Mouse (Mus musculus) limb, embryonic 15.5 days (tissue): Measurements from ENCODE around the gene Chn1. TPM values are rescaled to one million over a fixed set of nuclear protein-coding genes. Genes with fewer than 3 reads are reported as not detected.

ENCODE experiments used
- ATAC-seq: fragments of 200-750 bp; cut with Nextera tagmentation; 2 replicates; pipeline ENCODE4 v1.8.0; 2017; ENCODE audit warnings: low read depth, moderate TSS enrichment; ENCODE audit not compliant: insufficient number of reproducible peaks, low FRiP score, low TSS enrichment
- H3K27ac ChIP-seq: fragments of 300-500 bp; sonication (generic); 2 replicates; pipeline ENCODE4 v1.5.1; 2015; ENCODE audit warnings: moderate library complexity, mild to moderate bottlenecking, inconsistent platforms
- H3K27me3 ChIP-seq: fragments of 300-500 bp; sonication (generic); 2 replicates; pipeline ENCODE4 v1.6.1; 2015; ENCODE audit warnings: inconsistent platforms
- H3K36me3 ChIP-seq: fragments of 300-500 bp; sonication (generic); 2 replicates; pipeline ENCODE4 v1.6.1; 2015; ENCODE audit warnings: inconsistent platforms
- H3K4me1 ChIP-seq: fragments of 300-500 bp; sonication (generic); 2 replicates; pipeline ENCODE4 v1.6.1; 2015; ENCODE audit warnings: inconsistent platforms
- H3K4me2 ChIP-seq: fragments of 300-500 bp; sonication (generic); 2 replicates; pipeline ENCODE4 v1.6.1; 2015; ENCODE audit warnings: mild to moderate bottlenecking, inconsistent platforms
- H3K4me3 ChIP-seq: fragments of 300-500 bp; sonication (generic); 2 replicates; pipeline ENCODE4 v1.5.1; 2015; ENCODE audit warnings: mild to moderate bottlenecking, inconsistent platforms
- H3K9ac ChIP-seq: fragments of 300-500 bp; sonication (generic); 2 replicates; pipeline ENCODE4 v1.6.1; 2015; ENCODE audit warnings: inconsistent platforms
- H3K9me3 ChIP-seq: fragments of 300-500 bp; sonication (generic); 2 replicates; pipeline ENCODE4 v1.6.1; 2016; ENCODE audit warnings: inconsistent platforms
- WGBS: fragments of 180-500 bp; shearing (Covaris S2); methylation state at CpG from one replicate; pipeline ENCODE4 v1.1.7; 2015; 5-methylcytosine and 5-hydroxymethylcytosine counted together
- polyA plus RNA-seq: library from polyadenylated mRNA; unstranded; fragments of >200 nt; fragmentation: Nextera tagmentation; extraction: Ambion mirVana; gene quantifications from 2 replicates; pipeline ENCODE4 v1.2.1, GENCODE M21; 2015

The Chn1 gene
- polyA plus RNA-seq, 1 experiment from 2014 or later = 20.2 TPM

DNA sequence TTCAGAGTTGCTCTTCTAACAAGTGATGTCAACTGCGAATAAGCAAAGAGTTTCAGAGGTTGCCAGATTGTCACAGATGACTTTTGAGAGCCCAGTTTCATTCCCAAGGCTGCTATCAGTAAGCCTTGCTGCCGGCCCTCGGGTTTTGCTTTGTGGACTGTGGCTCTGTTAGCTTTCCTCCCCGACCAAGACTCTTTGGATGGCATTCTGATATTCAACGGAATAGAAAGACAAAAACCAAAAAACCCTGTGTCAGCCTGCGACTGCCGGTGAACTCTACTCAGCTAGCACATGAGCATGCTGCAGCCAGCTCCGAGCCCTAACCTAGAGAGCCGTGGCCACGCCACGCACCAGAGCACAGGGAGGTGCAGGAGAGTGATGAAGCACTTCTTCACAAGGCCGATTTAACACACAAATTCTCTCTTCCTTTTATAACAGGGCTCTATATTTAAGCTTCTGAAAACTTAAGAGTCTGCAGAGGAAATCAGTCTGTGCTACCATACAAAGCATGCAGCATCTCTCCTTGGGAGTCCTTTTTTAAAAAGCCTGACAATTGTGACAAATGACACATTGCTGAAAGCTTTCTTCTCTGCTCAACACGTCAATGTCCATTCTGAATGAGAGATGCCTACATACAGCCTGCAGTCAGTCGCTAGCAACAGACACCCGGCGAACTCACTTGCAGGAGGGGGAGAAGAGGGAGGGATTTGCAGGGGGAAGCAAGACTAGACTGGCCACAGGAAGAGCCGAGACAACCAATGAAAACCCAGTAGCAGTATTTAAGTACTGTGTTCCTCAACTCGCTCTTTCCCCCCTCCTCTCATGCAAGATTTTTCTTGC is 115.2 kb downstream of the Chn1 start:
- H3K4me1 ChIP-seq = peaks cover 5% of the 10 kb centered on the region
- H3K9ac ChIP-seq = no peak overlapping the region
- H3K36me3 ChIP-seq = no peaks in the 10 kb centered on the region
- peak overlapping the region; percentile 12 for H3K4me3 ChIP-seq
- H3K27me3 ChIP-seq = no peaks in the 10 kb centered on the region
- H3K9me3 ChIP-seq = no peaks in the 10 kb centered on the region
- H3K27ac ChIP-seq = no peak overlapping the region
- peak overlapping the region; percentile 34 for H3K4me2 ChIP-seq
- WGBS = 48% methylated on average over 18 of the region's 18 CpGs
- peak; percentile 84; the same call in 1 of the 2 replicates for ATAC-seq

- Histone ChIP-seq H3K4me2 (no peak overlapping the region), H3K9ac (no peak overlapping the region), H3K36me3 (no peaks in the 10 kb centered on the region), H3K4me3 (no peak overlapping the region), H3K9me3 (no peaks in the 10 kb centered on the region), H3K27me3 (no peaks in the 10 kb centered on the region), H3K27ac (no peak overlapping the region), H3K4me1 (peaks cover 5% of the 10 kb centered on the region)
- 66% methylated on average over 8 of the region's 8 CpGs for WGBS
- ATAC-seq = no peak
Observed at GRCm38 (mm10) chr2:73659041-73659440, 116.1 kb downstream of the Chn1 start.

DNA sequence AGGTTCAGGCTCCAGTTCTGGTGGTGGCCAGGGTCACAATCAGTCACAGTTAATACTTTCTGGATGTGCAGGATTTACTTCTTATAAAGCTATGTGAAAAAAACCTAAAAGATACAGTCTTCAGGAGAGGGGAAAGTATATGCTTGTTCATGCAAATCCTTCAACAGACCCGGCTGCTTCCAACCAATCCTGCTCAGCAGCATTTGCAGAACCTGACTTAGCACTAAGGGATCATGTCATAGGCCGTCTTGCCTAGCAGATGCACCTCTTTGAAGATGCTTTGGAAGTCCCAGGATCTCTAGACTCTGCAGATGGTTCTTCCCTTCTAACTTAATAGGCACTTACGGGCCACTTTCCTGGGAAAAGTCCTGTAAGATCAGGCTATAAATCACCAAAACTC is 117.2 kb downstream of the Chn1 start:
- Histone ChIP-seq H3K4me1 (peaks cover 5% of the 10 kb centered on the region), H3K27ac (no peak overlapping the region)
- no peak for ATAC-seq

GRCm38 (mm10) chr2:73657151-73657550 is 118.0 kb downstream of the Chn1 start:
- Histone ChIP-seq H3K4me2 (no peak overlapping the region), H3K4me1 (peaks cover 5% of the 10 kb centered on the region), H3K9ac (no peak overlapping the region), H3K4me3 (no peak overlapping the region), H3K36me3 (no peaks in the 10 kb centered on the region), H3K27ac (no peak overlapping the region), H3K9me3 (no peaks in the 10 kb centered on the region), H3K27me3 (no peaks in the 10 kb centered on the region)
- WGBS = 57% methylated on average over 7 of the region's 7 CpGs
- ATAC-seq = 0 out of 2 replicates have a peak, but pooled peaks have one; percentile 30

More for the DNA sequence above, 117.2 kb downstream of the Chn1 start:
- Histone ChIP-seq H3K27me3 (no peaks in the 10 kb centered on the region), H3K9ac (no peak overlapping the region), H3K4me2 (no peak overlapping the region), H3K36me3 (no peaks in the 10 kb centered on the region), H3K9me3 (no peaks in the 10 kb centered on the region), H3K4me3 (no peak overlapping the region)
- 74% methylated on average over 3 of the region's 3 CpGs for WGBS

DNA sequence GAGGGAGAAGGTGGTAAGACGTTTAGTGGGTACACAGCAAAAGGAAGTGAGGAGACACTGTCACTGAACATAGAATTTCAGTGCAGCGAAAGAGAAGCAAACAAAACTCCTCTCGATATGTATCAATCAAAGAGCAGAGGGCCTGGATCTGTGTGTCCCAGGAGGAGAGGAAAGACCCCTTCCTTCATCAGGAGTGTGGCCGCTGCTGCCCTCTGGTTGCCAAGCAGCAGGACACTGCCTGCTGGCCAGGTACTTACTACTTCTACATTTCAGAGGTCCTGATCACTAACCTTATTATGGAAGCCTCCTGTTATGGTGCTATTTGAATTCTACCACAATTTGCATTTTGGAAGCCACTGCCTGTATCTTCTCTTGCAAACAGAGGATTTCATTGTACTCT is 119.5 kb downstream of the Chn1 start:
- H3K27ac ChIP-seq = no peak overlapping the region
- H3K4me2 ChIP-seq = no peak overlapping the region
- WGBS = 81% methylated on average over 4 of the region's 4 CpGs
- H3K36me3 ChIP-seq = no peaks in the 10 kb centered on the region
- H3K9ac ChIP-seq = no peak overlapping the region
- H3K9me3 ChIP-seq = no peaks in the 10 kb centered on the region
- H3K4me1 ChIP-seq = peaks cover 5% of the 10 kb centered on the region
- no peaks in the 10 kb centered on the region for H3K27me3 ChIP-seq
- no peak overlapping the region for H3K4me3 ChIP-seq
- ATAC-seq = no peak

DNA sequence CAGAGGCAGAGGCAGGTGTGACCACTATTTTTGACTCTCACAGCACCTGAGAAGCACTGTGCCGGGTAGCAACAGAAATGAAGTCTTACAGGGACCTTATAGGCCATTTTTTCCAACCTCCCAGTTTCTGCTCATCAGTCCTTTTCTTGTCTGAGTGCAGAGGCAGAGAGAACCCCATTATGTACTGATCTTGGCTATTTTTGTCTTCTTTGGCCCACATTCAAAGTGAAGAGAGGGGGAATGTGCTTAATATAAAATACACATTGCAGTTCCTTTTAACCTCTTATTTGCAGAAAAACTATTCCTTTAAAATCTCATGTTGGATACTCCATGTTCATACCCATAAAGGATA is 120.3 kb downstream of the Chn1 start:
- Histone ChIP-seq H3K27ac (no peak overlapping the region), H3K9me3 (no peaks in the 10 kb centered on the region), H3K4me1 (peaks cover 2% of the 10 kb centered on the region), H3K27me3 (no peaks in the 10 kb centered on the region), H3K9ac (no peak overlapping the region), H3K4me2 (no peak overlapping the region), H3K4me3 (no peak overlapping the region), H3K36me3 (no peaks in the 10 kb centered on the region)
- ATAC-seq = no peak
- 50% methylated on average over 1 of the region's 1 CpGs for WGBS

DNA sequence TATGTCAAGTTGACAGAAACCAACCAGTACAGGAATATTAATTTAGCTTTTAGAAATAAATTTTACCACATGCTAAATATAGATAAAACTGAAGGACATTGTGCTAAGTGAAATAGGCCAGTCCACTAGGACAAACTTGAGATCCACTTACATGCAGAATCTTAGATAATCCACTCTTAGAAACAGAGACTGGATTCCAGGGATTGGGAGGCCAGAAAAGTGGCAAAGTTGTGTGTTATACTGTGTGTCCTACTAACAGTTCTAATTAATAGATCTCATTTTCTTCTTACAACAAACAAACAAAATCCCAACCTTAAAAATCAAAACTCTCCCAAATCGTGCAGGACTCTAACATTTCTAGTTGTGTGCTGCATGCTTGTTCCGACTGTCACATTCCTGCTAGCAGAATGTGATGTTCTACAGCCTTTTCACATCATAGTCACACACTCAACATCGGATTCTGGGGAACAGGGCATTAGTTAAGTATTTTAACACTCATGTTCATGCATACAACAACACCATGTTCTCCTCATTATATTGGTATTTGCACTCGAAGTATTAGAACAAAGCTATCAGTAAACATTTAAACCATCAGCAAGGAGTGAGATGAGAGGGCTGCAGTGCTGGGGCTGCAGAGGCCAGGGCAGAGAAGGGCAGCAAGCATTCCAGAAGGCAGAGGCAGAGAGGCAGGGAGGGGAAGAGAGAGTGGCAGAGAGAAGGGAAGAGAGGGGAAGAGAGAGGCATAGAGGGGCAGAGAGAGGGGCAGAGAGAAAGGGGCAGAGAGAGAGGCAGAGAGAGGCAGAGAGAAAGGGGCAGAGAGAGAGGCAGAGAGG is 120.9 kb downstream of the Chn1 start:
- Histone ChIP-seq H3K9me3 (no peaks in the 10 kb centered on the region), H3K27ac (no peak overlapping the region), H3K4me1 (no peaks in the 10 kb centered on the region), H3K4me3 (no peak overlapping the region), H3K36me3 (no peaks in the 10 kb centered on the region), H3K9ac (no peak overlapping the region), H3K4me2 (no peak overlapping the region), H3K27me3 (no peaks in the 10 kb centered on the region)
- no peak for ATAC-seq
- 77% methylated on average over 4 of the region's 4 CpGs for WGBS

DNA sequence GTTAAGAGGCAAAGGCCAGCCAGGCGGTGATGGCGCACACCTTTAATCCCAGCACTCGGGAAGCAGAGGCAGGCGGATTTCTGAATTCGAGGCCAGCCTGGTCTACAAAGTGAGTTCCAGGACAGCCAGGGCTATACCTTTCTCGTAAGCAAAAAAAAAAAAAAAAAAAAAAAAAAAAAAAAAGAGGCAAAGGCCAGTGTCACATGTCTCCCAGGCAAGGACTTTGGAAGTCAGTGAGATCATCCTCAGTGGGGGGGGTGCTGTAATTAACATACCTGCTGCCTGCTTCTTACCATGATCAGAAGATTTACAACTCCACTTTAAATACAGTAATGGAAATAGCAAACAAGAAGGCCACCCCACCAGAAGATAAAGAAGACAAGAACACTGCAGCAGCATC is 137.5 kb downstream of the Chn1 start:
- no peaks in the 10 kb centered on the region for H3K9me3 ChIP-seq
- 93% methylated on average over 6 of the region's 6 CpGs for WGBS
- no peak overlapping the region for H3K4me3 ChIP-seq
- no peak for ATAC-seq
- H3K4me1 ChIP-seq = no peaks in the 10 kb centered on the region
- no peak overlapping the region for H3K27ac ChIP-seq
- no peak overlapping the region for H3K4me2 ChIP-seq
- H3K36me3 ChIP-seq = no peaks in the 10 kb centered on the region
- H3K9ac ChIP-seq = no peak overlapping the region
- no peaks in the 10 kb centered on the region for H3K27me3 ChIP-seq

- ATAC-seq = no peak
- no peaks in the 10 kb centered on the region for H3K9me3 ChIP-seq
- WGBS = 79% methylated on average over 3 of the region's 3 CpGs
- no peak overlapping the region for H3K4me2 ChIP-seq
- no peaks in the 10 kb centered on the region for H3K27me3 ChIP-seq
- no peak overlapping the region for H3K4me3 ChIP-seq
- no peaks in the 10 kb centered on the region for H3K36me3 ChIP-seq
- no peak overlapping the region for H3K27ac ChIP-seq
- no peaks in the 10 kb centered on the region for H3K4me1 ChIP-seq
- H3K9ac ChIP-seq = no peak overlapping the region
Observed at GRCm38 (mm10) chr2:73636387-73636786, 138.8 kb downstream of the Chn1 start.

DNA sequence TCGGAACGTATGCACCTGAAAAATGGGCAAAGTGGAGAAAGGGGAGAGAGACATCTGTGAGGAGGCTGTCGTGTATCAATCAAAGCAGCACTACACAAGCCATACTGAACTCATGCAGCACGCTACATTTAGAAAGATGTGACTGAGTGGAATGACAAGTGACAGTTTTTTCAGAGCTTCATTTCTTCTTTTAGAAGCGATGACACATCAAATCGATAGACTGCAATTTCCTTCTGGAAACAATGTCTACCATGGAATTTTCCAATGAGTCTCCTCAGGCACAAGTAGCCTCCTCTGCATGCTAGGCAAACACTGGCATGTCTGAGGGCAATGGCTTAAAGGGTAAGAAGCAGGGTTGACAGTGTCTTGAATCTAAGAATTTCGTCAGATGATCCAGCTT is 143.3 kb downstream of the Chn1 start:
- Histone ChIP-seq H3K27me3 (no peaks in the 10 kb centered on the region), H3K4me3 (no peak overlapping the region), H3K9ac (no peak overlapping the region), H3K36me3 (0 out of 2 replicates have a peak, but pooled peaks cover 4% of the 10 kb centered on the region), H3K9me3 (no peaks in the 10 kb centered on the region), H3K27ac (no peak overlapping the region), H3K4me1 (no peaks in the 10 kb centered on the region), H3K4me2 (no peak overlapping the region)
- no peak for ATAC-seq
- WGBS = 91% methylated on average over 7 of the region's 7 CpGs

DNA sequence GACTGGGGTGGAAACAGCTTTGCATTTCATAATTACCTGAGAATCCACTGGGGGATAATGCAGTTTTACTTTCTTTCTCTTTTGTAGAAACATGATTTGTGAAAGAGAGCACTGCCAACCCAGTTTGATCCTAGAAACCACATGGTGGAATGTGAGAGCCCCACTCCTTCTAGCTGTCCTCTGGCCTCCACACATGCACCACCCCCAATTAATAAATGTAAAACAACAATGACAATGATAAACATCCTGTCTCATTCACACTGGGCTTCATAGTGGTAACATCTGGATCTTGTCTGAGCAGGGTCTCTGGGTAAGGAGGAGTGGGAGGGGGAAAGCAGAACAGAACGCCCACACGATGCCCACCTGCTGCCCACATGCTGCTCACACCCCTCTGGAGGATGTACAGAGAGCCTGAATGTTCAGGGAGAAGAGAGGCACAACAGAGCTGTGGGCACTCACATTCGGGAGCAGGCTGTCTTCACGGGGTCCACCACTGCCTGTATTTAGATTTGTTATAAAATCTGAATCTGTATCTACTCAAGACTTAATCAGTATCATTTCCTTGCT is 156.6 kb downstream of the Chn1 start:
- Histone ChIP-seq H3K9me3 (no peaks in the 10 kb centered on the region), H3K27ac (no peak overlapping the region), H3K9ac (no peak overlapping the region), H3K27me3 (no peaks in the 10 kb centered on the region), H3K36me3 (peaks cover 4% of the 10 kb centered on the region; the same call in 1 of the 2 replicates), H3K4me2 (no peak overlapping the region), H3K4me3 (no peak overlapping the region), H3K4me1 (peaks cover 5% of the 10 kb centered on the region)
- 50% methylated on average over 4 of the region's 4 CpGs for WGBS
- ATAC-seq = no peak
